In the genomic region with DNA sequence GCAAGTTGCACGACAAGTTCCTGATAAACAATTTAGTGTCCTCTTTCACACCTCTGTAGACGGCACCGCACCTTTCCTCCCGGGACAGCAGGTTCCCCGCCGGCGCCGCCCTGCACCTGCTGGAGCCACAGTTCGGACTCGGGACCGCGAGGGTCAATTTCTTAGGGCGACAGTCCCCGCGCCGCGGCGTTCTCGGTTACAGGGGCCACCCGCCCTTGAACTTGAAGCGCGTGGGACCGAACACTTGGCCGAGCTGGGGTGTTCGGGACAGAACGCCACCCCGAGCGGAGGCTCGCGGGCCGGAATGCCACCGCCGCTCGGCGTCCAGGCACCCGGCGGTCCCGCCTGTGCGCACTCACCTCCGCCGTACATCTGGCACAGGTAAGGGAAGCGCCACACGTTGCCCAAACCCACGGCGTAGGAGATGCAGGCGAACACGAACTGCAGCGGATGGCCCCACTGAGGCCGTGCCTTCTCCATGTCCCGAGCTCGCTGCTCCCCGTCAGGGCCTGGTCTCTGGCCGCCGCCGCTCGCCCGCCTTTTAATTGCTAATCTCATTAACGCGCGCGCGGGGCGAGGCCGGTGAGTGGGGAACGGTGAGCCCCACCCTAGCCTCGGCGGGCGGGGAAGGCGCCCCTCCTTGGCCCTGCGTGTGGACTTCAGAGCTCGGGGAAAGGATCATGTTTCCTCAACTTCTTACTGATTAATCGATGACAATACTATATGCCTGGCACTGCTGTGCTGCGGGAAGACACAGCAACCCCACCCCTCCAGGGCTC, we compare ENCODE assay signal across 9 mouse cellular contexts. TPM values are rescaled to one million over a fixed set of nuclear protein-coding genes. Genes with fewer than 3 reads are reported as not detected.
DNase-seq lines count a peak whose midpoint lies in the region; ATAC-seq and TF ChIP-seq lines count a peak whose summit lies in the region.
"Had no signal": no experiment of that assay in that cellular context is flagged by ENCODE, and none has a peak within 500 bp of the region (broad histone marks: within the 10 kb centered on the region; RNA-seq: fewer than 3 reads in every experiment).

Gene Ccr9, plus strand, starts transcription at position 113 of the 779 bp plus-strand sequence.
Gene Slc6a20a, minus strand, starts transcription at position 559 of the 779 bp plus-strand sequence.

- peak within 1 kb of the TSS; percentile 48 for H3K4me3 ChIP-seq in heart, postnatal 0 days (ENCODE audit: low read depth, low read length)
- H3K4me3 ChIP-seq in stomach, embryonic 14.5 days (ENCODE audit: low read depth, low read length), result peak within 1 kb of the TSS; percentile 37

- WGBS in heart, postnatal 0 days, result 1% methylated on average over 67 of the region's 73 CpGs
- WGBS in large intestine, adult 2 months, result 3% methylated on average over 73 of the region's 73 CpGs
- WGBS in stomach, embryonic 14.5 days, result under 1% methylated on average over 73 of the region's 73 CpGs

- no peak for TF ChIP-seq CTCF in heart, postnatal 0 days (IDR thresholded peaks at IDR 0.05; ENCODE audit: low read depth)

- H3K4me2 ChIP-seq in heart, postnatal 0 days (ENCODE audit: low read depth, low read length), result peak within 1 kb of the TSS; percentile 67
- peak within 1 kb of the TSS; percentile 75 for H3K4me2 ChIP-seq in stomach, embryonic 14.5 days (replicated peaks; ENCODE audit: low read depth, low read length)

- no peak within 1 kb of the TSS for H3K27ac ChIP-seq in heart, postnatal 0 days (ENCODE audit: low read depth)
- H3K27ac ChIP-seq in stomach, embryonic 14.5 days (ENCODE audit: low read length), result no peak within 1 kb of the TSS
- H3K27ac ChIP-seq: macrophage had no signal

- no peak for TF ChIP-seq EP300 in heart, postnatal 0 days (IDR thresholded peaks at IDR 0.05; ENCODE audit: low read depth)

- peaks cover 67% of the 10 kb centered on the region for H3K27me3 ChIP-seq in heart, postnatal 0 days (ENCODE audit: control insufficient read depth, insufficient read depth, low read length)
- peaks cover 12% of the 10 kb centered on the region for H3K27me3 ChIP-seq in stomach, embryonic 14.5 days (ENCODE audit: control insufficient read depth, insufficient read depth, low read length)

- ATAC-seq in heart, postnatal 0 days (ENCODE audit: insufficient read depth, low read depth), result peak; percentile 24; the same call in 1 of the 2 replicates
- peak; percentile 87 for ATAC-seq in megakaryocyte-erythroid progenitor cell, adult 5-6 weeks (replicated peaks; ENCODE audit: low FRiP score, low TSS enrichment, poor library complexity, severe bottlenecking)
- peak; percentile 87 for ATAC-seq in stomach, embryonic 14.5 days (ENCODE audit: insufficient number of reproducible peaks, insufficient read depth, low FRiP score, low read depth)

- no peaks in the 10 kb centered on the region for H3K36me3 ChIP-seq in heart, postnatal 0 days (replicated peaks; ENCODE audit: control insufficient read depth, insufficient read depth, low read length)
- no peaks in the 10 kb centered on the region for H3K36me3 ChIP-seq in stomach, embryonic 14.5 days (ENCODE audit: control insufficient read depth, insufficient read depth, low read length)

- peaks cover 7% of the 10 kb centered on the region for H3K4me1 ChIP-seq in heart, postnatal 0 days (ENCODE audit: control insufficient read depth, insufficient read depth)
- H3K4me1 ChIP-seq in stomach, embryonic 14.5 days (ENCODE audit: control insufficient read depth, insufficient read depth, low read length), result no peaks in the 10 kb centered on the region

- H3K9ac ChIP-seq in heart, postnatal 0 days (replicated peaks; ENCODE audit: low read depth, low read length), result 0 out of 2 replicates have a peak within 1 kb of the TSS, but pooled peaks have one; percentile 30
- no peak within 1 kb of the TSS; the same call in 1 of the 2 replicates for H3K9ac ChIP-seq in stomach, embryonic 14.5 days (replicated peaks; ENCODE audit: low read depth, low read length)

- no peaks in the 10 kb centered on the region for H3K9me3 ChIP-seq in heart, postnatal 0 days (replicated peaks; ENCODE audit: control insufficient read depth, low read length)
- H3K9me3 ChIP-seq in stomach, embryonic 14.5 days (ENCODE audit: control insufficient read depth, low read depth, low read length), result no peaks in the 10 kb centered on the region

- DNase-seq in heart, adult 11 months, result peak; percentile 68
- no peak for DNase-seq in heart, postnatal 10 days
- peak; percentile 65 for DNase-seq in c-Kit-positive CD71-positive TER-119-positive erythroid progenitor cells, embryonic 14.5 days (ENCODE audit: low spot score)
- no peak for DNase-seq in heart, postnatal 0 days (ENCODE audit: low spot score)
- DNase-seq in large intestine, adult 2 months (ENCODE audit: low read depth, low spot score), result peak; percentile 16
- DNase-seq in cerebellum, adult 18-20 months, result no peak

- intact Hi-C loops in heart, postnatal 10 days (cut with DNase I), result no loop called here

RNA-seq across cellular contexts. Expression of gene Ccr9, which starts in this region (rescaled TPM):
- under 1 TPM; 0.42 to 0.62 TPM for total RNA-seq in heart, postnatal 10 days (2021)
- 1.2 and 4.8 TPM in 2 replicates for total RNA-seq in heart, postnatal 0 days (2014; rRNA removed; ENCODE audit: low replicate concordance)
- polyA plus RNA-seq in heart, postnatal 0 days (2015; fragmentation: Nextera tagmentation; extraction: Ambion mirVana), result 0.04 and 0.08 TPM in 2 replicates
- 4.7 and 10.7 TPM in 2 replicates for polyA plus RNA-seq in large intestine, adult 2 months (2012; rRNA removed)
- not detected in 2 replicates for total RNA-seq in megakaryocyte-erythroid progenitor cell, adult 5-6 weeks (2014; fragmentation: Nextera tagmentation)
- total RNA-seq in megakaryocyte-erythroid progenitor cell, adult 5-6 weeks (2017), result 0.09 TPM in 1 of 2 replicates, not detected in the other
- 0.26 and 0.32 TPM in 2 replicates for polyA plus RNA-seq in stomach, embryonic 14.5 days (2014; fragmentation: Nextera tagmentation; extraction: Ambion mirVana)

RNA-seq across cellular contexts. Expression of gene Slc6a20a, which starts in this region (rescaled TPM):
- total RNA-seq in heart, postnatal 10 days (2021), result not detected
- total RNA-seq in heart, postnatal 0 days (2014; rRNA removed; ENCODE audit: low replicate concordance), result not detected in 2 replicates
- not detected in 2 replicates for polyA plus RNA-seq in heart, postnatal 0 days (2015; fragmentation: Nextera tagmentation; extraction: Ambion mirVana)
- 90.4 and 150 TPM in 2 replicates for polyA plus RNA-seq in large intestine, adult 2 months (2012; rRNA removed)
- total RNA-seq in megakaryocyte-erythroid progenitor cell, adult 5-6 weeks (2014; fragmentation: Nextera tagmentation), result 4.1 and 5.6 TPM in 2 replicates
- total RNA-seq in megakaryocyte-erythroid progenitor cell, adult 5-6 weeks (2017), result 4.2 and 6.2 TPM in 2 replicates
- 0.27 and 0.76 TPM in 2 replicates for polyA plus RNA-seq in stomach, embryonic 14.5 days (2014; fragmentation: Nextera tagmentation; extraction: Ambion mirVana)

Comparison
In these comparisons a context has a peak if more than half of its experiments do, and no peak if none do; other contexts are left out.
1. RNA of gene Slc6a20a (polyA plus RNA-seq): 90.4 to 150 TPM in large intestine, adult 2 months; 0.27 to 0.76 TPM in stomach, embryonic 14.5 days and not detected in heart, postnatal 0 days; every median in the first group is over 10 times any median in the second.
2. DNase-seq: peak in heart, adult 11 months (single experiment), c-Kit-positive CD71-positive TER-119-positive erythroid progenitor cells, embryonic 14.5 days (single experiment) and large intestine, adult 2 months (single experiment); none in heart, postnatal 10 days (0 of 2), heart, postnatal 0 days (single experiment) and cerebellum, adult 18-20 months (0 of 2).
3. Peak in ATAC-seq, H3K4me3 ChIP-seq and H3K4me2 ChIP-seq in stomach, embryonic 14.5 days; RNA of the genes that start here not detected or under 1 TPM.
4. ATAC-seq: peak in every context shown above with its lines; median percentile 87 in megakaryocyte-erythroid progenitor cell, adult 5-6 weeks; 87 in stomach, embryonic 14.5 days; 24 in heart, postnatal 0 days.